Mouse (Mus musculus) stomach, postnatal 0 days (tissue): Measurements from ENCODE around the gene Aven.

Experiments used
- CTCF ChIP-seq: IDR thresholded peaks from 2 replicates; pipeline ENCODE4 v1.5.1; 2016; ENCODE audit warnings: antibody characterized with exemption, low read depth, mild to moderate bottlenecking, moderate library complexity
- EP300 ChIP-seq: optimal IDR thresholded peaks from 2 replicates; pipeline ENCODE3; 2016; ENCODE audit warnings: antibody characterized with exemption

GRCm38 (mm10) chr2:112507444-112507843 is 14.7 kb downstream of the Aven start:
- TF ChIP-seq EP300 (no peak), CTCF (no peak)
